Mouse (Mus musculus) heart, embryonic 10.5 days (tissue): ENCODE results near the gene Rgs11. TPM values are rescaled to one million over a fixed set of nuclear protein-coding genes. Genes with fewer than 3 reads are reported as not detected.

Experiments
- polyA plus RNA-seq: library from polyadenylated mRNA; unstranded; fragments of >200 nt; fragmentation: Nextera tagmentation; extraction: Ambion mirVana; gene quantifications from 2 replicates; pipeline ENCODE4 v1.2.1, GENCODE M21; 2016

Gene Rgs11
- polyA plus RNA-seq, 1 experiment from 2014 or later: 4.2 TPM

Other genes starting within 250 kb of the Rgs11 start
- 20.1 and 21.4 TPM in 2 replicates for gene Capn15, start 217.2 kb upstream of the Rgs11 start, polyA plus RNA-seq
- gene Rab11fip3, start 133.4 kb upstream of the Rgs11 start, polyA plus RNA-seq: 12.3 and 16.6 TPM in 2 replicates
- 32.8 and 39.6 TPM in 2 replicates for gene Decr2, start 112.6 kb upstream of the Rgs11 start, polyA plus RNA-seq
- 115 and 137 TPM in 2 replicates for gene Nme4, start 107.3 kb upstream of the Rgs11 start, polyA plus RNA-seq
- gene Tmem8, start 89.7 kb upstream of the Rgs11 start, polyA plus RNA-seq: 0.71 and 1.2 TPM in 2 replicates
- 273 and 284 TPM in 2 replicates for gene Mrpl28, start 79.5 kb upstream of the Rgs11 start, polyA plus RNA-seq
- 5.5 and 7.0 TPM in 2 replicates for gene Axin1, start 64.3 kb upstream of the Rgs11 start, polyA plus RNA-seq
- gene Pdia2, start 3.9 kb upstream of the Rgs11 start, polyA plus RNA-seq: 2.0 and 2.4 TPM in 2 replicates
- 8.2 and 10.0 TPM in 2 replicates for gene Arhgdig, start 4.8 kb downstream of the Rgs11 start, polyA plus RNA-seq
- gene Fam234a, start 41.3 kb downstream of the Rgs11 start, polyA plus RNA-seq: 36.0 and 42.4 TPM in 2 replicates
- 70.6 and 100 TPM in 2 replicates for gene Luc7l, start 49.9 kb downstream of the Rgs11 start, polyA plus RNA-seq
- 1.3 and 1.8 TPM in 2 replicates for gene Neurl1b, start 211.9 kb downstream of the Rgs11 start, polyA plus RNA-seq